Mouse (Mus musculus) colon, adult 2 months (tissue): Measurements from ENCODE around the gene Vmn2r3. TPM values are rescaled to one million over a fixed set of nuclear protein-coding genes. Genes with fewer than 3 reads are reported as not detected.

Source experiments
- polyA plus RNA-seq: library from polyadenylated mRNA; depleted of rRNA; stranded (reverse); fragments of >200 nt; gene quantifications from 2 replicates; pipeline ENCODE4 v1.2.3, GENCODE M21; 2012; rRNA removed

Vmn2r3 gene
- polyA plus RNA-seq, result not detected in 2 replicates

DNA sequence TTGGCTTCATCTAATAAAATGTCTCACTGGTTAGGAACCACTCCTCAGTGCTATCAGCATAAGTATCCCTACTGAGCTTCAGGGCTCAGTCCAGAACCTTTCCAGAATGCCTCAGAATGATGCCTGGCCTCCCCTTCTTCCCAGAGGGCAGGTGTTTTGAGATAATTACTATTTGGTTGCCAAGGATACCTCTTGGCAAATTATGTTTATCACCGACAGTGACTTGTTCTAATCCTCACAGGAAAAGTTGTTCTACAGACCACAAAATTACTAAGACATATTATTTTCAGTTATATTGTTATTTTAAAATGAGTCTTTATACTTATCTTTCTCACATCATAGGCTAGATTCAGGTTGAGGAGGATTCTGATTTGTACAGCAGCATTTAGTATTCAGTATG, at the start of gene Vmn2r3:
Gene Vmn2r3, minus strand, starts transcription at position 101 of the 400 bp plus-strand sequence.

Other genes with a start within 250 kb of the Vmn2r3 start
- 0.01 TPM in 1 of 2 replicates, not detected in the other for gene Vmn2r1, start 208.2 kb downstream of the Vmn2r3 start, polyA plus RNA-seq
- not detected in 2 replicates for gene Vmn2r2, start 147.8 kb downstream of the Vmn2r3 start, polyA plus RNA-seq
- not detected in 2 replicates for gene Vmn2r4, start 125.7 kb upstream of the Vmn2r3 start, polyA plus RNA-seq
- not detected in 2 replicates for gene Vmn2r5, start 220.1 kb upstream of the Vmn2r3 start, polyA plus RNA-seq